Mouse (Mus musculus): ENCODE results near the gene Slc44a1.

- TF ChIP-seq CTCF (IDR thresholded peaks at IDR 0.05; ENCODE audit: borderline replicate concordance, control insufficient read depth, extremely low read depth, insufficient read depth, low read length, poor library complexity) (no peak), POLR2A (IDR thresholded peaks at IDR 0.05; ENCODE audit: control insufficient read depth, extremely low read depth, insufficient read depth, low read length, poor library complexity) (no peak)
Measured at GRCm38 (mm10) chr4:53564618-53565017, 124.4 kb downstream of the Slc44a1 start.

Data from thymus, adult 2 months (tissue).